In the genomic region with DNA sequence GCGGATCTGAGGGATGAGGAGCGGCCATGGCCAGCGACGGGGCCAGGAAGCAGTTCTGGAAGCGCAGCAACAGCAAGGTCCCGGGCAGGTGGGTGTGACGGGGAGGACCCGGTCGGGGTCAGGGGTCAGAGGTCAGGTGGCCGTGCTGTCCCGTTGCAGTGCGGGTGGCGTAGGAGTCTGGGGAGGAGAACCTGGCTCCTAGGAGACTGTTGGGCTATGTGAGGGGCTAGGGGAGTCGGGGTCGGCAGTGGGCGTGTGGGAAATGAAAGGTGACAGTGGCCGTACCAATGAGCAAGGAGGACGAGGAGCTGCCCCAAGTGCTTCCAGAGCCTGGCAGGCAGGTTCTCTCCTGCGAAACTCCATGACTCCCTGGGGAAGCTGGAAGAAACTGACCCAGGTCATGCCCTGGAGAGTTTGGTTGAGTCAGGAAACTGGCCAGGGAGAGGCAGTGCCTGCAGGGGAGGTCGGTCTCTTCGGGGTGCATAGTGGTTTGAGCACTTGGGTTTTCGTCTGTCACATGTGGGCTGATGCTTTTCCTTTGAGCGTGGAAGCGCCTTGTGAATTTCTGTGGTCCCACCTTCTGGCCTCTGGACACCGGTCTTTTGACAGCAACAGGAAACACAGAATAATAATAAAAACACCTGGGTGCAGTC, we compare ENCODE assay signal across 8 mouse cellular contexts. TPM values are rescaled to one million over a fixed set of nuclear protein-coding genes. Genes with fewer than 3 reads are reported as not detected.
DNase-seq lines count a peak whose midpoint lies in the region; ATAC-seq and TF ChIP-seq lines count a peak whose summit lies in the region.

No protein-coding gene starts in this region.

- peak overlapping the region; percentile 85 for H3K9ac ChIP-seq in kidney, embryonic 16.5 days (replicated peaks; ENCODE audit: low read length)
- peak overlapping the region; percentile 75 for H3K9ac ChIP-seq in hindbrain, embryonic 15.5 days
- peak overlapping the region; percentile 91 for H3K9ac ChIP-seq in midbrain, embryonic 15.5 days

- peaks cover 22% of the 10 kb centered on the region for H3K4me1 ChIP-seq in kidney, embryonic 16.5 days (ENCODE audit: insufficient read depth, low read length)
- H3K4me1 ChIP-seq in bone marrow, adult 2 months (ENCODE audit: control insufficient read depth, insufficient read depth, low read length), result peaks cover 7% of the 10 kb centered on the region; the same call in 1 of the 2 replicates
- peaks cover 30% of the 10 kb centered on the region for H3K4me1 ChIP-seq in hindbrain, embryonic 15.5 days (replicated peaks)
- H3K4me1 ChIP-seq in midbrain, embryonic 15.5 days, result peaks cover 28% of the 10 kb centered on the region

- DNase-seq in kidney, adult 11 months, result no peak
- no peak for DNase-seq in spleen, postnatal 36 days (ENCODE audit: low spot score in 2 of 2)
- no peak for DNase-seq in testis, postnatal 14 days (ENCODE audit: low spot score)
- no peak for DNase-seq in urinary bladder, postnatal 4 days (ENCODE audit: low spot score in 2 of 2)

- H3K27me3 ChIP-seq in kidney, embryonic 16.5 days (ENCODE audit: insufficient read depth, low read length), result no peaks in the 10 kb centered on the region
- no peaks in the 10 kb centered on the region for H3K27me3 ChIP-seq in hindbrain, embryonic 15.5 days
- H3K27me3 ChIP-seq in midbrain, embryonic 15.5 days (replicated peaks), result no peaks in the 10 kb centered on the region

- ATAC-seq in kidney, embryonic 16.5 days (ENCODE audit: low FRiP score, low TSS enrichment), result no peak; the same call in 1 of the 2 replicates
- ATAC-seq in hindbrain, embryonic 15.5 days (ENCODE audit: low FRiP score, low read depth), result no peak
- ATAC-seq in midbrain, embryonic 15.5 days (replicated peaks), result peak; percentile 77; the same call in 1 of the 2 replicates

- H3K9me3 ChIP-seq in kidney, embryonic 16.5 days (ENCODE audit: low read length), result no peaks in the 10 kb centered on the region
- H3K9me3 ChIP-seq in hindbrain, embryonic 15.5 days, result no peaks in the 10 kb centered on the region
- H3K9me3 ChIP-seq in midbrain, embryonic 15.5 days, result no peaks in the 10 kb centered on the region

- TF ChIP-seq CTCF in bone marrow, adult 2 months (IDR thresholded peaks at IDR 0.05; ENCODE audit: control insufficient read depth, insufficient read depth, low read length), result no peak

- H3K36me3 ChIP-seq in kidney, embryonic 16.5 days (ENCODE audit: insufficient read depth, low read length), result no peaks in the 10 kb centered on the region
- H3K36me3 ChIP-seq in hindbrain, embryonic 15.5 days, result no peaks in the 10 kb centered on the region
- no peaks in the 10 kb centered on the region for H3K36me3 ChIP-seq in midbrain, embryonic 15.5 days (replicated peaks)

- H3K4me2 ChIP-seq in kidney, embryonic 16.5 days (replicated peaks; ENCODE audit: low read depth, low read length), result peak overlapping the region; percentile 95
- peak overlapping the region; percentile 94 for H3K4me2 ChIP-seq in hindbrain, embryonic 15.5 days
- peak overlapping the region; percentile 98 for H3K4me2 ChIP-seq in midbrain, embryonic 15.5 days

- H3K27ac ChIP-seq in kidney, embryonic 16.5 days (ENCODE audit: low read length), result peak overlapping the region; percentile 90
- peak overlapping the region; percentile 87 for H3K27ac ChIP-seq in bone marrow, adult 2 months (ENCODE audit: control insufficient read depth, insufficient read depth, low read depth, low read length, poor library complexity)
- peak overlapping the region; percentile 91 for H3K27ac ChIP-seq in hindbrain, embryonic 15.5 days (replicated peaks)
- peak overlapping the region; percentile 93 for H3K27ac ChIP-seq in midbrain, embryonic 15.5 days

- peak overlapping the region; percentile 84 for H3K4me3 ChIP-seq in kidney, embryonic 16.5 days (ENCODE audit: low read length)
- H3K4me3 ChIP-seq in bone marrow, adult 2 months (replicated peaks; ENCODE audit: control insufficient read depth, low read depth, low read length), result peak overlapping the region; percentile 97
- peak overlapping the region; percentile 71 for H3K4me3 ChIP-seq in hindbrain, embryonic 15.5 days
- peak overlapping the region; percentile 90 for H3K4me3 ChIP-seq in midbrain, embryonic 15.5 days

- 10% methylated on average over 25 of the region's 25 CpGs for WGBS in kidney, embryonic 16.5 days
- 3% methylated on average over 25 of the region's 25 CpGs for WGBS in bone marrow, adult 2 months
- WGBS in hindbrain, embryonic 15.5 days, result 13% methylated on average over 25 of the region's 25 CpGs
- WGBS in midbrain, embryonic 15.5 days, result 16% methylated on average over 25 of the region's 25 CpGs

- no peak for TF ChIP-seq POLR2A in bone marrow, adult 2 months (IDR thresholded peaks at IDR 0.05; ENCODE audit: borderline replicate concordance, control insufficient read depth, low read depth, low read length)

RNA-seq across cellular contexts. Expression of gene Tbc1d22a, which starts 0.4 kb away (rescaled TPM):
- polyA plus RNA-seq in kidney, embryonic 16.5 days (2015; fragmentation: Nextera tagmentation; extraction: Ambion mirVana), result 16.5 and 16.6 TPM in 2 replicates
- 5.2 and 16.3 TPM in 2 replicates for polyA plus RNA-seq in bone marrow, adult 2 months (2011; ENCODE audit: insufficient read depth, insufficient read length, low replicate concordance, missing spikeins)
- 11.7 and 13.2 TPM in 2 replicates for polyA plus RNA-seq in hindbrain, embryonic 15.5 days (2015; fragmentation: Nextera tagmentation; extraction: Ambion mirVana)
- polyA plus RNA-seq in midbrain, embryonic 15.5 days (2015; fragmentation: Nextera tagmentation; extraction: Ambion mirVana), result 14.3 and 15.1 TPM in 2 replicates

RNA-seq across cellular contexts. Expression of gene Cerk, which starts 28.7 kb away (rescaled TPM):
- polyA plus RNA-seq in kidney, embryonic 16.5 days (2015; fragmentation: Nextera tagmentation; extraction: Ambion mirVana), result 13.6 and 13.7 TPM in 2 replicates
- polyA plus RNA-seq in bone marrow, adult 2 months (2011; ENCODE audit: insufficient read depth, insufficient read length, low replicate concordance, missing spikeins), result 23.0 and 42.5 TPM in 2 replicates
- polyA plus RNA-seq in hindbrain, embryonic 15.5 days (2015; fragmentation: Nextera tagmentation; extraction: Ambion mirVana), result 23.2 and 24.5 TPM in 2 replicates
- polyA plus RNA-seq in midbrain, embryonic 15.5 days (2015; fragmentation: Nextera tagmentation; extraction: Ambion mirVana), result 25.0 and 25.8 TPM in 2 replicates
